Mouse (Mus musculus) liver, embryonic 14.5 days (tissue): Measurements from ENCODE around the gene Rassf4.
"Not testable (repeated sequence)": the region's sequence is repeated elsewhere in the genome, so short reads cannot be mapped to it uniquely, and the experiment has no call there.

Experiments
- CTCF ChIP-seq: IDR thresholded peaks from 2 replicates; pipeline ENCODE4 v1.5.1; 2016; ENCODE audit warnings: antibody characterized with exemption, low read depth, control low read depth
- EP300 ChIP-seq: IDR thresholded peaks from 2 replicates; pipeline ENCODE4 v1.6.1; 2016; ENCODE audit warnings: antibody characterized with exemption, low read depth

DNA sequence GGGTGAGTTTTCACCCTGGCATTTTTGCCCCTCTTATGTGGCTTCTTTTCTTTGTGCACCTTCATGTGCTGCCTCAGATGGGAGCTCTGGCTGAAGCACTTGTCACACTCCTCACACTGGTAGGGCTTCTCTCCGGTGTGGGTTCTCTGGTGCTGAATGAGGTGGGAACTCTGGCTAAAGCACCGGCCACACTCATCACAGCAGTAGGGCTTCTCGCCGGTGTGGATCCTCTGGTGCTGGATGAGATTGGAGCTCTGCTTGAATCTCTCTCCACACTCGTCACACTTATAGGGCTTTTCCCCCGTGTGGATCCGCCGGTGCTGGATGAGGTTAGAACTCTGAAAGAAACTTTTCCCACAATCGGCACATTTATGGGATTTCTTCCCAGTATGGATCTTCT lies 47.3 kb downstream of the Rassf4 start:
- TF ChIP-seq CTCF, EP300: not testable (repeated sequence)
